Mouse (Mus musculus) cerebellum, adult 2 months (tissue): ENCODE measurements around the gene Hnrnpll.

ENCODE experiments used
- CTCF ChIP-seq: fragments of 200-500 bp; IDR thresholded peaks from 2 replicates; pipeline ENCODE4 v1.5.1; 2011; ENCODE audit warnings: low read depth, mild to moderate bottlenecking, control low read depth, low read length, moderate library complexity, borderline replicate concordance; ENCODE audit not compliant: insufficient read depth
- POLR2A ChIP-seq: fragments of 200-500 bp; IDR thresholded peaks from 2 replicates; pipeline ENCODE4 v1.6.1; 2011; ENCODE audit warnings: low read length, control low read depth, borderline replicate concordance; ENCODE audit not compliant: insufficient read depth

DNA sequence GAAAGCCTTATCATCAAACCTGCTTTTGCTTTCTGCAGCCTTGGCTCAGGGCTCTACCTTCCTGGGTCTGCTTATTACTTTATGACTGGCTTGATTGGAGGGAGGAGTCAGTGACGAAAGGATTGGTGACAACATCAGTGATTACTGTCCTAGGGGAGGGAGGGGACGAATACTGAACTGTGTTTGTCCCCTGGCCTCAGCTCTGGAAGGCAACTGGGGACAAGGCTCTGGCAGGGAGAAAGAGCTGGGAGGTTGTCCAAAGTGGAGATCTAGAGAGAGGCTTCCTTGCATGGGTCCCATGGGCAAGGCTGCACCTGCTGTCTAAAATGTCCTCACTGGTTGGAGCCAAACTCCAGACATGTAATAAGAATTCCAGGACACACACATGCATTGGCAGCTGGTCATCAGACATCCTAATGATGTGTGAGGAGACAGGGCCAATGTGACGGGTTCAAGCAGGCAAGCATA, 59.7 kb downstream of the Hnrnpll start:
- no peak for TF ChIP-seq POLR2A
- TF ChIP-seq CTCF, result no peak
